Mouse (Mus musculus): ENCODE measurements around the gene Cebpzos. TPM values are rescaled to one million over a fixed set of nuclear protein-coding genes. Genes with fewer than 3 reads are reported as not detected.

Gene Cebpzos
- polyA plus RNA-seq, 1 experiment from 2014 or later = 101 TPM

- Histone ChIP-seq H3K4me1 (no peaks in the 10 kb centered on the region), H3K27ac (no peak within 1 kb of the TSS), H3K27me3 (replicated peaks) (no peaks in the 10 kb centered on the region), H3K9ac (no peak within 1 kb of the TSS), H3K36me3 (no peaks in the 10 kb centered on the region), H3K4me2 (replicated peaks) (no peak within 1 kb of the TSS), H3K4me3 (no peak within 1 kb of the TSS), H3K9me3 (no peaks in the 10 kb centered on the region)
- no peak for ATAC-seq (ENCODE audit: low FRiP score, low read depth)
- WGBS = 90% methylated on average over 5 of the region's 5 CpGs
These were observed 9.4 kb upstream of the Cebpzos start, which contains the start of gene Sult6b1 for GRCm38 (mm10) chr17:78906892-78907291. Gene Sult6b1, minus strand, starts transcription at chr17:78906992.

DNA sequence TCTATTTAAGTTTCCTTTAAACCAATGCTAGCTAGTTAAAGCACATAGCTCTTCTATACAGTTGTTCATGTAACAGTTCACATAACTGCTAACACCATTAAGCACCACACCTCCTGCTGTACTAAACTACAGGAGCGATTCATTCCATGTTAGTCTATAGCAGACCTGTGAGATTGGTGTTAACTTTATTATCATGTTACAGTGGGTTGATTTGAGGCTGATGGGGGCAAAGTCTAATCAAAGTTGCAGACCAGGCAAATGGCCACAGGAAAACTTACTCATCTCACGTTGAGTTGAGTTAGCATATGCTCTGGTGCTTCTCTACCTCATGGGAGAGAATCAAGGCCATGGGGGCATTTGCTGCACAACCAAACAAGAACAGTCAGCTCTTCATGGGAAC, 6.9 kb upstream of the Cebpzos start:
- no peak overlapping the region for H3K4me3 ChIP-seq
- WGBS = 82% methylated on average over 2 of the region's 2 CpGs

DNA sequence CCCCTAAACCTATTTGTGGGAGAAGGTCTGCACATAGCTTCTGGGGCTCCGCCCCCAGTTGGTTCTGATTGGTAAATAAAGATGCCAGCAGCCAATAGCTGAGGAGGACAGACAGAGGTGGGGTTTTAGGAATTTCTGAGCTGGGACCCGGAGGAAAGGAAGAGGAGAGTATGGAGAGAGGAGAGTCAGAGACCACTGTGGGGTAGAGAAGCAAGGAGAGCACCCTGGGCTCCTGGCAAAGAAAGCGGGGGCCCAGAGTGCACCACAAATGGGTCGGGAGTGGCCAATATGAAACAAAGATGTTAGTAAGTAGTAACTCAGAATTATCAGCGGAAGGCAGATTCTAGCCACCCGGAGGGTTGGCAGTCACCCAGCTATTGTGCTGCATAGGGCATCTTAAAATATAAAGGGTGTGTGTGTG, 3.4 kb upstream of the Cebpzos start:
- no peak overlapping the region for H3K9ac ChIP-seq

More for the DNA sequence above, 6.9 kb upstream of the Cebpzos start:
- no peaks in the 10 kb centered on the region for H3K9me3 ChIP-seq
- ATAC-seq (ENCODE audit: low FRiP score, low read depth) = no peak
- no peak overlapping the region for H3K4me2 ChIP-seq (replicated peaks)
- H3K27me3 ChIP-seq (replicated peaks) = no peaks in the 10 kb centered on the region
- no peaks in the 10 kb centered on the region for H3K36me3 ChIP-seq
- peaks cover 6% of the 10 kb centered on the region; the same call in 1 of the 2 replicates for H3K4me1 ChIP-seq
- no peak overlapping the region for H3K27ac ChIP-seq
- no peak overlapping the region for H3K9ac ChIP-seq

GRCm38 (mm10) chr17:78913921-78914320, 2.4 kb upstream of the Cebpzos start:
- WGBS = 71% methylated on average over 3 of the region's 3 CpGs
- Histone ChIP-seq H3K27ac (no peak overlapping the region), H3K4me3 (no peak overlapping the region), H3K27me3 (replicated peaks) (no peaks in the 10 kb centered on the region), H3K36me3 (peaks cover 5% of the 10 kb centered on the region; the same call in 1 of the 2 replicates), H3K4me1 (peaks cover 13% of the 10 kb centered on the region), H3K9me3 (no peaks in the 10 kb centered on the region), H3K9ac (no peak overlapping the region), H3K4me2 (replicated peaks) (no peak overlapping the region)
- no peak for ATAC-seq (ENCODE audit: low FRiP score, low read depth)

More for the DNA sequence above, 3.4 kb upstream of the Cebpzos start:
- Histone ChIP-seq H3K4me2 (replicated peaks) (peak overlapping the region; percentile 52), H3K4me1 (peaks cover 13% of the 10 kb centered on the region), H3K27me3 (replicated peaks) (no peaks in the 10 kb centered on the region), H3K9me3 (no peaks in the 10 kb centered on the region), H3K4me3 (peak overlapping the region; percentile 24), H3K36me3 (no peaks in the 10 kb centered on the region), H3K27ac (no peak overlapping the region)
- peak; percentile 43 for ATAC-seq (ENCODE audit: low FRiP score, low read depth)
- WGBS = 37% methylated on average over 6 of the region's 6 CpGs

DNA sequence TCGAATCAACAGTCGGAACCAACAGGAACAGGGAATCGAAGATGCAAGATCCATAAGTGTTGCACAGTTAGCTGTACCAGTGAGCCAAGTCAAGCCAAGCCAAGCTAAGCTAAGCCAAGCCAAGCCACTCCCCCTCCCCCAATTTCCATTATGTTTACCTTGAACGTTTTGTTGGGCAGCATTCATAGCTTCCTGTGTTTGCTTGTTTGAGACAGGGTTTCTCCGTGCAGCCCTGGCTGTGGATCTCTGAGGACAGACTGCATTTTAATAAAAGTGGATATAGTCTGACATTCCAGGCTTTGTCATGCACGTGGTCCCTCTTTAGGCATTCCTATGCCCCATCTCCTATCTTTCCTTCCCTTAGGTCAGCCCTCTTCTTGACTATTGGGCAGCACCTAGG, 528 bp upstream of the Cebpzos start:
- Histone ChIP-seq H3K4me2 (replicated peaks) (peak overlapping the region; percentile 72), H3K9me3 (no peaks in the 10 kb centered on the region), H3K27ac (no peak overlapping the region), H3K4me1 (peaks cover 13% of the 10 kb centered on the region), H3K27me3 (replicated peaks) (no peaks in the 10 kb centered on the region), H3K36me3 (peaks cover 19% of the 10 kb centered on the region), H3K4me3 (peak overlapping the region; percentile 63), H3K9ac (peak overlapping the region; percentile 67)
- peak; percentile 34; the same call in 1 of the 2 replicates for ATAC-seq (ENCODE audit: low FRiP score, low read depth)
- WGBS = 62% methylated on average over 6 of the region's 6 CpGs

- peak; percentile 13; the same call in 1 of the 2 replicates for ATAC-seq (ENCODE audit: low FRiP score, low read depth)
- H3K27ac ChIP-seq = 0 out of 2 replicates have a peak overlapping the region, but pooled peaks have one; percentile 62
- H3K36me3 ChIP-seq = peaks cover 28% of the 10 kb centered on the region
- 4% methylated on average over 11 of the region's 11 CpGs for WGBS
- H3K9me3 ChIP-seq = no peaks in the 10 kb centered on the region
- peak overlapping the region; percentile 63 for H3K4me3 ChIP-seq
- peak overlapping the region; percentile 67 for H3K9ac ChIP-seq
- H3K4me1 ChIP-seq = peaks cover 13% of the 10 kb centered on the region
- H3K4me2 ChIP-seq (replicated peaks) = peak overlapping the region; percentile 72
- H3K27me3 ChIP-seq (replicated peaks) = no peaks in the 10 kb centered on the region
These were observed 599 bp downstream of the Cebpzos start for GRCm38 (mm10) chr17:78916899-78917298.

DNA sequence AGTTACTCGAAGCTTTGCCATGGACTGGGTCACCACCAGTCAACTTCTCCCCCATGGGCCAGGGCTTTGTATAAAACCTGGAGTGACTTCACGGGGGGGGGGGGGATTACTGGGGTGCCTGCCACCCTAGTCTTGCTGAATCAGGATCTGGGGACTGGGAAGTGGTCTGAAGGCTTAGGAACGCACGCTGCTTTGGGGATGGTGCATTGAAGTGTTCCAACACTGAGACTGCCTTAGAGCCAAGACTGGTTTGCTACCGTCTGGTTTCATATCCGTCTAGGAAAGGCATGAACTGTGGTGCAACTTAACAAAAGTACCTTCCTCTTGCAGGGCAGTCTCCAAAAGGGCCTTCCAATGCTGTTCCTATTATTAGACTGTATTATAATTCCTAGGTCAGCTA, 1.4 kb downstream of the Cebpzos start:
- Histone ChIP-seq H3K27me3 (replicated peaks) (no peaks in the 10 kb centered on the region), H3K9ac (peak overlapping the region; percentile 67; the same call in 1 of the 2 replicates), H3K4me1 (peaks cover 12% of the 10 kb centered on the region), H3K4me2 (replicated peaks) (peak overlapping the region; percentile 72), H3K36me3 (peaks cover 34% of the 10 kb centered on the region), H3K4me3 (no peak overlapping the region), H3K9me3 (no peaks in the 10 kb centered on the region), H3K27ac (no peak overlapping the region)
- 44% methylated on average over 6 of the region's 6 CpGs for WGBS
- no peak for ATAC-seq (ENCODE audit: low FRiP score, low read depth)

- ATAC-seq (ENCODE audit: low FRiP score, low read depth) = no peak
- Histone ChIP-seq H3K27me3 (replicated peaks) (no peaks in the 10 kb centered on the region), H3K4me2 (replicated peaks) (peak overlapping the region; percentile 72), H3K27ac (no peak overlapping the region), H3K4me1 (peaks cover 16% of the 10 kb centered on the region), H3K4me3 (peak overlapping the region; percentile 81), H3K9me3 (no peaks in the 10 kb centered on the region), H3K36me3 (peaks cover 44% of the 10 kb centered on the region), H3K9ac (peak overlapping the region; percentile 73; the same call in 1 of the 2 replicates)
- WGBS = 85% methylated on average over 2 of the region's 2 CpGs
These were observed 19.6 kb downstream of the Cebpzos start for GRCm38 (mm10) chr17:78935857-78936256.

GRCm38 (mm10) chr17:78936466-78937228, 20.3 kb downstream of the Cebpzos start, which contains the start of the genes Cebpz and Ndufaf7:
Gene Cebpz, minus strand, starts transcription at chr17:78937066.
Gene Ndufaf7, plus strand, starts transcription at chr17:78937136.
- Histone ChIP-seq H3K27me3 (replicated peaks) (no peaks in the 10 kb centered on the region), H3K9ac (peak within 1 kb of the TSS; percentile 73), H3K9me3 (no peaks in the 10 kb centered on the region), H3K36me3 (peaks cover 40% of the 10 kb centered on the region), H3K4me1 (peaks cover 16% of the 10 kb centered on the region), H3K4me2 (replicated peaks) (peak within 1 kb of the TSS; percentile 72), H3K27ac (no peak within 1 kb of the TSS), H3K4me3 (peak within 1 kb of the TSS; percentile 81)
- peak; percentile 99 for ATAC-seq (ENCODE audit: low FRiP score, low read depth)
- WGBS = under 1% methylated on average over 45 of the region's 45 CpGs

DNA sequence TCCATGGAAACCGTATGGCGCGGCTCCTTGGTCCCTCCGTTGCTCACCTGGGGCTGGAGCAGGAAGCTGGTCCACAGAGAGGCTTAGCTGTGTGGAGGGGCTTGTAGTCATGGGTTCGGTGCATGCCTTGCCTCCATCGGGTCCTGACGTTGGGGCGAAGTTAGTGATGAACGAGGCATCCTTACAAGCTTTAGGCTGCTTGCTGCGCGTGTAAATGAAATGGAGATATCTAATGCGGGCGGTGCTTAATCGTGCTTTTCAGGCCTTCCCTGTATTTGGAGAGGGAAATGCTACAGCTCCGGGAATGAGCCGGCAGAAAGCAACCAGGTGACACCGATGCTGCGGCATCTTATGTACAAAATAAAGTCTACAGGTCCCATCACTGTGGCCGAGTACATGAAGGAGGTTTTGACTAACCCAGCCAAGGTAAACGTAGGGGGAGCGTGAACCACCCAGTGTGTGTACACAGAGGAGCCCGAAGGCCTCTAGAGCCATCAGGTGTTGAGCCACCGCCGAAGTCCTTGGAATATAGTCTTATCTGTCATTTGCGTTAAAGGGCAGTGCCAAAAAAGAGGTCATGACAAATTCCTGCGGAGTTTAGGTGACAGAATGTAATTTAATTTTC, 21.0 kb downstream of the Cebpzos start:
- Histone ChIP-seq H3K27ac (no peak overlapping the region), H3K9me3 (no peaks in the 10 kb centered on the region), H3K36me3 (peaks cover 40% of the 10 kb centered on the region), H3K27me3 (replicated peaks) (no peaks in the 10 kb centered on the region), H3K4me2 (replicated peaks) (peak overlapping the region; percentile 72), H3K4me1 (peaks cover 16% of the 10 kb centered on the region), H3K9ac (peak overlapping the region; percentile 73), H3K4me3 (peak overlapping the region; percentile 81)
- WGBS = 9% methylated on average over 26 of the region's 26 CpGs
- peak; percentile 48 for ATAC-seq (ENCODE audit: low FRiP score, low read depth)

GRCm38 (mm10) chr17:78938927-78939326, 22.6 kb downstream of the Cebpzos start:
- WGBS = 93% methylated on average over 4 of the region's 4 CpGs
- H3K9me3 ChIP-seq = no peaks in the 10 kb centered on the region
- no peak overlapping the region for H3K9ac ChIP-seq
- H3K27ac ChIP-seq = no peak overlapping the region
- H3K4me1 ChIP-seq = peaks cover 9% of the 10 kb centered on the region
- H3K4me3 ChIP-seq = no peak overlapping the region
- no peak overlapping the region for H3K4me2 ChIP-seq (replicated peaks)
- no peaks in the 10 kb centered on the region for H3K27me3 ChIP-seq (replicated peaks)
- H3K36me3 ChIP-seq = peaks cover 41% of the 10 kb centered on the region
- no peak for ATAC-seq (ENCODE audit: low FRiP score, low read depth)

DNA sequence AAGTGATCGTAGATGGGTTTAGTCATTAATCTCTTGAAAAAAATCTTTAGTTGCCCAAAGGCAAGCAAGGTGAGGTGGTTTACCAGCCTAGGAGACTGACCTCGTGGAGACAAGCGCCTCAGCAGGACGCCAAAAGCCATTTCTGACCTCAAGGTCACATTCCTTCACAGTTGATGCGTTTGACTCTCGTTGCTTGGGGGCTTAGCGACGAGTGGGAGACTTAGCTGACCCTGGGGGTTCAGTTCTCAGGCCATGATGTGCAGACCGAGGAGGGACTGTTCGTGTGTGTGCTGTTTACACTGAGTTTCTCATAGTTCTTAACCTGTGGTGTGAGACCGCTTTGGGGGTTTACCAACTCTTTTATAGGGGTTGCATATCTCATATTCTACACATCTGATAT, 26.3 kb downstream of the Cebpzos start:
- ATAC-seq (ENCODE audit: low FRiP score, low read depth) = no peak
- no peak overlapping the region for H3K4me2 ChIP-seq (replicated peaks)
- H3K36me3 ChIP-seq = peaks cover 40% of the 10 kb centered on the region
- H3K27ac ChIP-seq = no peak overlapping the region
- H3K4me3 ChIP-seq = no peak overlapping the region
- 68% methylated on average over 11 of the region's 11 CpGs for WGBS
- no peaks in the 10 kb centered on the region for H3K27me3 ChIP-seq (replicated peaks)
- H3K4me1 ChIP-seq = peaks cover 3% of the 10 kb centered on the region
- no peaks in the 10 kb centered on the region for H3K9me3 ChIP-seq
- H3K9ac ChIP-seq = no peak overlapping the region

Measured in neural tube, embryonic 12.5 days (tissue).